Mouse (Mus musculus): ENCODE results near the gene Abca13.
"Not testable (repeated sequence)": the region's sequence is repeated elsewhere in the genome, so short reads cannot be mapped to it uniquely, and the experiment has no call there.

Abca13 gene

GRCm38 (mm10) chr11:9191555-9192131 is at the start of gene Abca13:
TSS of gene Abca13 (plus strand) at chr11:9191942.
- DNase-seq, result no peak

GRCm38 (mm10) chr11:9145113-9145512 is 46.6 kb upstream of the Abca13 start:
- no peak for DNase-seq

DNA sequence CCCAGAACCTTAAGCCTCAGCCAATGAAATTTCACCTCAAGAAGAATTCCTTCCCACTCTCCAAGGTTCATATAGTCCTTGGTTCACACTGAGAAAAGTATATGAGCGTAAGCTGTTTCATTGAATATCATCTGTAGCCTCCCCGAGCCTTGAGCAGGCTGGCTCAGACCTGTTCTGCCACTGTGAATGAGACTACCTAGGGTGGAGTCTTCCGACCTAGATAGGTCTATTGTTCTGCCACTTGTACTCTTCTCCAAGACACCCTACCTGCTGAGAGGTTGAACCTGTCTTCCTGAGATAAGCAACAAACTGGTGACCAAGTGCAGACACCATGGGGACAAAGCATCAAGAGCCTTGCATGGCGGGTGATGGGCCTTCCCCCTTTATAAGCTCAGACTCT is 45.6 kb upstream of the Abca13 start:
- no peak for DNase-seq

DNA sequence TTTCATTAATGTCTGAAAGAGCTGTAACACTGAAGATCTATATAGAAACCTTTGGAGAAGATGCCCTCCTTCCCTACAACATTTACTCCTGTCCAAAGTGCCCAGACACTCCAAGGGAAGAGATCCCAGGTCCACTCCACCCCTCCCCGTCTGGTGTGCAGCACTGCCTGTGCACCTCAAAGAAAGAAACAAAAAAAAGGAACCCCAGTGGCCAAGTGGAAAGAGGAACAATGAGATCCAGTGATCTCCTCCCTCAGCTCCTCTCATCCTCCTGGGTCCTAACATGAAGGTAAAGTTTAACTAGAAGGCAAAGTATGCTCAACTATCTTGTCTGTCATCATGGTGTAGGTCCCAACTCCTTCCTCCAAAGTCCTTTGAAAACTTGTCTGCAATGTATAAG is 45.1 kb upstream of the Abca13 start:
- DNase-seq, result no peak

- DNase-seq, result no peak
These were observed 43.5 kb upstream of the Abca13 start for GRCm38 (mm10) chr11:9148206-9148605.

- DNase-seq, result not testable (repeated sequence)
These were observed 41.3 kb upstream of the Abca13 start for GRCm38 (mm10) chr11:9150403-9150802.

- DNase-seq, result no peak
These were observed 31.8 kb upstream of the Abca13 start for GRCm38 (mm10) chr11:9159953-9160352.

DNA sequence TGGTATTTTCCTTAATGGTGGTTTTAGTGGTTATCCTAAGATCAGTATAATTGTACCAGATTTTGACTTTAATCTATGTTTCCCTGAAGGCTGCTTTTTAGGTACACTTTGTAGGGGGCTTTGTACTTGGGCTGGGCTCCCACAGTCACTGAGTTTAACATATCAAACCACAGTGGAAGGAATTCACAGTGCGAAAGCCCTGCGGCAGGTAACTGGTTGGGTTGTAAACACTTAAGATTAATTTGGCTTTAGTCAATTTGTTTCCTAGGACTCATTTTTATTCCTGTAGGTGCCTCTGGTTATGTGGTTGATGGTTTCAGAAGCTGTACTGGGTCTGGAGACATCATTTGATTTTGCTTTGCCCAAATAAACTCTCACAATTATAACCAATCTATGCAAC is 24.4 kb upstream of the Abca13 start:
- no peak for DNase-seq

- DNase-seq, result no peak
These were observed 10.3 kb upstream of the Abca13 start for GRCm38 (mm10) chr11:9181477-9181876.

DNA sequence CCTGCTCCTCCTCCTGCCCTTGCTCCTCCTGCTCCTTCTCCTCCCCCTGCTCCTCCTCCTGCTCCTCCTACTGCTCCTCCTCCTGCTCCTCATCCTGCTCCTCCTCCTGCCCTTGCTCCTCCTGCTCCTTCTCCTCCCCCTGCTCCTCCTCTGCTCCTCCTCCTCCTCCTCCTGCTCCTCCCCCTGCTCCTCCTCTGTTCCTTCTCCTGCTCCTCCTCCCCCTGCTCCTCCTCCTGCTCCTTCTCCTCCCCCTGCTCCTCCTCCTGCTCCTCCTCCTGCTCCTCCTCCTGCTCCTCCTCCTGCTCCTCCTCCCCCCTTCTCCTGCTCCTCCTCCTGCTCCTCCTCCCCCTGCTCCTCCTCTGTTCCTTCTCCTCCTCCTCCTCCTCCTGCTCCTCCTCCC is 2.3 kb upstream of the Abca13 start:
- DNase-seq, result not testable (repeated sequence)

DNA sequence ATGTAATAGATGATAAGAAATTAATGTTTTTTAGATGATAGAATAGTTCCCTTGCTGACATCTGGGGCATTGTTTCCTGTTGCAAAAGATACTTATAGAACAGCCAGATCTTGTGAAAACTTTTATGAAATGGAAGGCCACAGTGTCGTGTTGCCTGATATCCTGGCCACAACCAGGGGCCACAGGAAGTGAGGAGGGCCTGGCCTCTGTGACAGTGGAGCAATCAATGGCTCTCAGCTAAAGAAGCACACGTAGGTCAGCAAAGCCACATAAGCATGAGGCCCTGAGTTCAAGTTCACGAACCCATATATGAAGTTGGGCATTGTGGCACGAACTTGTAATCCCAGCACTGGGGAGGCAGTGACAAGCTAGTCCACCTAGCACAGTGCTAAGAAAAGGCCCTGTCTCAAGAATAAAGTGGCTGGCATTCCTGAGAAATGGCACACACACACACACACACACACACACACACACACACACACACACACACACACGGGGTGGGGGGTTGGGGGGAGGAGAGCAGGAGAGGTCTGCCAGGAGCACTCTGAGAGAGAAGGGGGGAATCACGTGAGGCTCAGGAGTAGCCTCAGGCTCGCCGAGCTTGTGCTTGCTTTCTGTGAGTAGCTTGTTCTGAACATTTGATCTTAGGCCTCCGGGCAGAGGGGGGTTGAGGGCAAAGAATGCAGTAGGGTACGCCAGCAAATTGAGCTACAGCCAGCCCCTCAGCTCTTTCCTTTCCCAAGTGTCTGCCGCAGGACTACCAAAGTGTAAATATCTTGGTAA is 779 bp upstream of the Abca13 start:
- DNase-seq, result no peak

DNA sequence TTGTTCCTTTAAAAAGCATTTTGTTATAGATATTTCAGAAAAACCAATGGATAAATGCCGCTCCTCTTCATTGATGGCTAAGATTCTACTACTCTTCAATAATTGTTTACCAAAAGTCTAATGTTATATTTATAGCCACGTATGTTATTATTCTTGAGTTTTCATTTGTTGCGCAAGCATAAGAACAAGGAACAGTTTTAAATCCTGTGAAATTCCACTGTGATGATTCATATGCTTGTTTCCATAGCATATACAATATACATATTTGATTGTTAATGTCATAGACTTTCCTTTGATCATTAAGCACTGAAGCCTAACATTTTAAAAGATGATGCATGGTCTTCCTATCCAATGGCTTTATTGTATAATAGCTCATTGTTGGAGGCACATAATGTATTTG is 3.1 kb downstream of the Abca13 start:
- DNase-seq, result no peak

DNA sequence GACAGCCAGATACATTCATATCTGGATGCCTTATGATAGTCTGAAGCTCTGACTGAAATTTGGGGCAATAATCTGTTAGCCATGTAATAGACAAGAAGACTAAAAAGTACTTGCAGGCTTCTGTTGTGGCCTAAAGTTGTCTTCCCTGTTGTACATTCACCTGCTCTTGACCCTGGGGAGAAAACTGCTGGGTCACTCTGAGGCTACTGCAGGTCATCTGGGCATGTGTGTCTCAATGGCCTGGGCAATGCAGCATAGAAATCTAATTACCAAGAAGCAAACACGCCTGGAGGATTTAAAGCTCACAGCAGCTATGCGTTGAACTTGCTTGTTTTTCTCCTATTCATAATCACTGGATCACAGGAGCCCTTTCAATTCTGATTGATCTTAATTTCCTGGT is 8.1 kb downstream of the Abca13 start:
- no peak for DNase-seq

DNA sequence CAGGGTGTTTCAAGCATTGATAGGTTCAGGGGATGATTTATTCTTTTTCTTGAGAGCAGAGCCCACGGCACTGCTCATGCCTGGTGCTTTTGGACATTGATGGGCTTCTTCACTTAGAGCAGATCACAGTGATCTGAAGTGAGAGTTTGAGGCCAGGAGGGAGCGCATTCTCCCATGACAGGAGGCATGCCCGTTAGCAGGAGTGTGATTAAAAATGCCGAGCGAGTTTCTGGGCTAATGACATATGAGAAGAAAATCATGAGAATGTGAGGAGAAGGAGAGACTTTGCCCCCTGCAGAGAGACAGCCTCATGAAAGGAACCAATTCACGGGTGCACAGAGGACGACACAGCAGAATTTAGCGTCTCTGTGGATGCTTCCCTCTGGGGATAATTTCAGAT is 19.0 kb downstream of the Abca13 start:
- DNase-seq, result no peak

DNA sequence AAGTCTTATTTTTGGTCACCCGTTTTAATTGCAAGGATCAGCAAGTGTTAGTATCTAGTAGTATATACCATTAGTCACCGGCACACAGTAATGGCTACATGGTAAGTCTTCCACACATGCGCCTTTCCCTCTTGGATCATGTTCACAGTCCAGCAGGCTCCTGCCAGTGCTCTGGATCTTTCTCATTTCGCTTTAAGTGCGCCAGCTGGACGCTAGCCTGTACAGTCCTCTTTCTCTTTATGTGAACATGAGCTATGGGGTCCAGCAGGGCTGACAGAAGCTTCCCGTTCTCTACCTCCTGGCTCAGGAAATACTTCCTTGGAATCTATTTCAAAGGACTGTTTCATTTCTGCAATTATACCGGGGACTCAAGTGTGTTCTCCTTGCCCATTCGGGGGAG is 21.8 kb downstream of the Abca13 start:
- DNase-seq, result peak; percentile 74 to 79

- no peak for DNase-seq
These were observed 24.5 kb downstream of the Abca13 start for GRCm38 (mm10) chr11:9216252-9216651.

DNA sequence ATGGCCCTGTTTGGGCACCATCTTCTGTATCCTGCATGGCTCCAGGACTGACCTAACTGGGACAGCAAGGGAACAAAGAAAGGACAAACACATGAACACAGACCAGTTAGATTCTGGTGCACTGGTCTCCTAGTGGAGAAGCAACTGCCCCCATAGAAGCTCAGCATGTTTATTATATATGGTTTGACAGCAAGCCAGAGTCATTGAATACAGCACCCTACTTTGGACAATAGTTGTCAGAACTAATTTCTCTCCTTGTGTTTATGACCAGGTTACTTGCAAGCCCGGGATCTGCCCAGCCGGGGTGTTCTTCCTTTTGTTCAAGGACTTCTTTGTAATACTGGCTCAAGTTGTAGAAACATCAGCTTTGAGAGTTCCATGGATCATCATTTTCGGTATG is 28.8 kb downstream of the Abca13 start:
- no peak for DNase-seq

DNA sequence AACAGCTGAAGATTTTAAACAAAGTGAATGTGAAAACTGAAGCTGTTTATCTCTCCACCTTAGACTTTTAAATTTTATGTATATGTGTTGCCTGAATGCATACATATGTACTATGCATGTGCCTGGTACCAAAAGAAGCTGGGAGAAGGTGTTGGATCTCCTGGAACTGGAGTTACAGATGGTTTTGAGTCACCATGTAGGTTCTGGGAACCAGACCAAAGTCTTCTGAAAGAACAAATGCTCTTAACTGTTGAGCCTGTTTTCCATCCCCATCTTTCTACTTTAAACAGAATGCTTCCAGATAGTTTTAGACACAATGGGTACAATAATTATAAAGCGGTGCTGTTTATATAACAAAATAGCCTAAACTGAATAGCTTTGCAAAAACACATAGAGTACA is 29.9 kb downstream of the Abca13 start:
- DNase-seq, result no peak

GRCm38 (mm10) chr11:9226399-9226798 is 34.7 kb downstream of the Abca13 start:
- DNase-seq, result no peak

DNA sequence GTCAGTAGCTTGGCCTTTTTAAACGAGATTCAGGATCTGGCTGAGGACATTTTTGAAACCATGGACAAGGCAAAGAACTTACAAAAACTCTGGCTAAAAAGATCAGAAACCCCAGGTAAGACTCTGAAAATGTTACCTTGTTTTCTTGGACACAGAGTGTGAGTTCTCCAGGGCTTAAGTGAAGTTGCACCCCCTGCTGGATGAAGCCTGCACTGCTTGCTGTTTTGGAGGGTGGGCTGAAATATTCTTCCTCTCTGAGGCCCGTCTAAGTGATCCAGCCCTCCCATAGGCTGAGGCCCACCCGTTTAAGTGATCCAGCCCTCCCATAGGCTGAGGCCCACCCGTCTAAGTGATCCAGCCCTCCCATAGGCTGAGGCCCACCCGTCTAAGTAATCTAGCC is 57.9 kb downstream of the Abca13 start:
- not testable (repeated sequence) for DNase-seq

DNA sequence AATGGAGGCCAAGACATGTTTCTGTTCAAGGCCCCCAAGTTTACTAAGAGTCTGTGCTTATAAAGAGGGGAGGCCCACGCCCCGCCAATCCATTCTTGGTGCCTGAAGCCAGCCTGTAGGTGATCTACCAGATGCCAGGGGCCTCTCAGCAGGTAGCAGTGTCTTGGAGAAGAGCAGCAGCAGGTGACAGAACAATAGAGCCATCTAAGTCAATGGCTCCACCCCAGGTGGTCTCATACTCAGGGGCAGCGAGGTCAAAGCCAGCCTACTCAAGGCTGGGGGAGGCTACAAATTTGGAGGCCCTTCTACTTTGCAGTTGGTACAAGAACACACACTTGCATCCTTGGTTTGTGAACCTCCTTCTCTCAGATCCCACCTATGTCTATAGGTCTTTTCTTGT is 71.3 kb downstream of the Abca13 start:
- DNase-seq, result not testable (repeated sequence)

DNA sequence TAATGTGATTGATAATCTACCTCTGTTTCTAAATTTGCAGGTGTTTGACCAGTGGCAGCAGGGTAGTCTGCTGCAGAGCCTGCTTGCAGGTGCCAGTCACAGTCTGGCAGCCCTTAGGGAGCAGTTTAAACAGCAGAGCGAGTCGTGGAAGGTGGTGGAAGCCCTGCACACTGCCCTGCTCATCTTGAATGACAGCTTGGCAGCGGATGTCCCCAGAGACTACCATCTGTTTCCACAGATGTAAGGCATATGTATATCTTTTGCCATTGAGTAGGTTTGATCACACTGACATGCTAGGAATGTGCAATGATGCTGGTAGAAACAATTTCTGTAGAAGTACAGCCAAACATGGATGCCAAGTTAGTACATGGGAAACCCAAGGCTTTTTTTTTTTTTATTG is 77.3 kb downstream of the Abca13 start:
- no peak for DNase-seq

DNA sequence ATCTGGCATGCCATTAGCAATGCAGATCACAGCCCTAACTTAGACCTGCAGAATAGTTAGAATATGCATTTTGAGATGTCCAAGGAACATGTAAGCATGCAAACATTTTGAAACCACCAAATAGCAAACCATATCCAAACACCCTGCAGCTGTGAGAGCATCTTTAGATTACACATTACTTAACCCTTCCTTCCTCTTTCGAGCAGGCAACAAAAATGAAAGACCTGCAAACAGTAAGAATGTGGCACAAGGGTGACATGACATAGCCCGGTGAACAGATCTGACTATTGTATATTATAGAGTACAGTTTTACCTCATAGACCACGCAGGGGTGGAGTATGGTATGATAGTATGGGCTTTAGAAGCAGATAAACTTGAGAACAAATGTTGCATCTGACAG is 93.5 kb downstream of the Abca13 start:
- no peak for DNase-seq

GRCm38 (mm10) chr11:9285759-9286158 is 94.0 kb downstream of the Abca13 start:
- DNase-seq, result no peak

- no peak for DNase-seq
These were observed 99.4 kb downstream of the Abca13 start for GRCm38 (mm10) chr11:9291168-9291567.
